25 mouse cellular contexts compared by ENCODE assay signal in genomic region chr15:82079883-82080282, GRCm38 (mm10). TPM values are rescaled to one million over a fixed set of nuclear protein-coding genes. Genes with fewer than 3 reads are reported as not detected.
DNase-seq lines count a peak whose midpoint lies in the region; ATAC-seq and TF ChIP-seq lines count a peak whose summit lies in the region.
"Had no signal": no experiment of that assay in that cellular context is flagged by ENCODE, and none has a peak within 500 bp of the region (broad histone marks: within the 10 kb centered on the region; RNA-seq: fewer than 3 reads in every experiment).

No protein-coding gene starts in this region.

- no peak overlapping the region for H3K9ac ChIP-seq in kidney, postnatal 0 days (ENCODE audit: low read depth, low read length)
- no peak overlapping the region for H3K9ac ChIP-seq in limb, embryonic 11.5 days (ENCODE audit: low read length)
- H3K9ac ChIP-seq: forebrain, embryonic 12.5 days; liver, postnatal 0 days had no signal

- H3K9me3 ChIP-seq in kidney, postnatal 0 days (replicated peaks; ENCODE audit: low read length) = no peaks in the 10 kb centered on the region
- no peaks in the 10 kb centered on the region for H3K9me3 ChIP-seq in limb, embryonic 11.5 days (ENCODE audit: control insufficient read depth, low read length)
- H3K9me3 ChIP-seq in heart, embryonic 10.5 days = no peaks in the 10 kb centered on the region
- no peaks in the 10 kb centered on the region for H3K9me3 ChIP-seq in forebrain, embryonic 10.5 days
- H3K9me3 ChIP-seq: forebrain, embryonic 12.5 days; megakaryocyte, embryonic 14.5 days had no signal

- H3K36me3 ChIP-seq in kidney, postnatal 0 days (ENCODE audit: insufficient read depth, low read length) = no peaks in the 10 kb centered on the region
- H3K36me3 ChIP-seq in limb, embryonic 11.5 days (ENCODE audit: control insufficient read depth, insufficient read depth, low read length) = no peaks in the 10 kb centered on the region
- H3K36me3 ChIP-seq in heart, embryonic 10.5 days = no peaks in the 10 kb centered on the region
- H3K36me3 ChIP-seq in forebrain, embryonic 10.5 days (replicated peaks) = no peaks in the 10 kb centered on the region
- H3K36me3 ChIP-seq: forebrain, embryonic 12.5 days had no signal

- TF ChIP-seq CTCF in kidney, postnatal 0 days (IDR thresholded peaks at IDR 0.05; ENCODE audit: low read depth) = no peak

- ATAC-seq in kidney, postnatal 0 days (replicated peaks; ENCODE audit: low FRiP score, low read depth) = no peak
- ATAC-seq in limb, embryonic 11.5 days (ENCODE audit: insufficient number of reproducible peaks, low FRiP score, low TSS enrichment, low read depth) = no peak
- ATAC-seq: liver, postnatal 0 days had no signal

- no peak overlapping the region for H3K4me2 ChIP-seq in kidney, postnatal 0 days (ENCODE audit: low read length)
- no peak overlapping the region for H3K4me2 ChIP-seq in limb, embryonic 11.5 days (ENCODE audit: low read depth, severe bottlenecking)
- H3K4me2 ChIP-seq: forebrain, embryonic 12.5 days had no signal

- WGBS in kidney, postnatal 0 days = 52% methylated on average over 10 of the region's 10 CpGs
- 60% methylated on average over 10 of the region's 10 CpGs for WGBS in limb, embryonic 11.5 days
- WGBS in heart, embryonic 10.5 days = 50% methylated on average over 10 of the region's 10 CpGs
- WGBS in forebrain, embryonic 10.5 days = 63% methylated on average over 10 of the region's 10 CpGs

- H3K27ac ChIP-seq in kidney, postnatal 0 days = no peak overlapping the region
- H3K27ac ChIP-seq in limb, embryonic 11.5 days (replicated peaks; ENCODE audit: low read depth, low read length) = no peak overlapping the region
- H3K27ac ChIP-seq in heart, embryonic 10.5 days = no peak overlapping the region
- no peak overlapping the region for H3K27ac ChIP-seq in forebrain, embryonic 10.5 days
- H3K27ac ChIP-seq: forebrain, embryonic 12.5 days had no signal

- H3K4me1 ChIP-seq in kidney, postnatal 0 days (replicated peaks; ENCODE audit: insufficient read depth, low read length) = no peaks in the 10 kb centered on the region
- no peaks in the 10 kb centered on the region for H3K4me1 ChIP-seq in limb, embryonic 11.5 days (ENCODE audit: control insufficient read depth, insufficient read depth, low read length)
- no peaks in the 10 kb centered on the region for H3K4me1 ChIP-seq in heart, embryonic 10.5 days
- 0 out of 2 replicates have a peak, but pooled peaks cover 6% of the 10 kb centered on the region for H3K4me1 ChIP-seq in forebrain, embryonic 10.5 days
- H3K4me1 ChIP-seq: forebrain, embryonic 12.5 days; megakaryocyte, embryonic 14.5 days had no signal

- H3K27me3 ChIP-seq in kidney, postnatal 0 days (ENCODE audit: insufficient read depth, low read length) = no peaks in the 10 kb centered on the region
- H3K27me3 ChIP-seq in limb, embryonic 11.5 days (ENCODE audit: control insufficient read depth, insufficient read depth, low read length) = no peaks in the 10 kb centered on the region
- H3K27me3 ChIP-seq in heart, embryonic 10.5 days (ENCODE audit: insufficient read depth, poor library complexity, severe bottlenecking) = peaks cover 17% of the 10 kb centered on the region; the same call in 1 of the 2 replicates
- no peaks in the 10 kb centered on the region; the same call in 1 of the 2 replicates for H3K27me3 ChIP-seq in forebrain, embryonic 10.5 days (ENCODE audit: poor library complexity, severe bottlenecking)
- H3K27me3 ChIP-seq: forebrain, embryonic 12.5 days had no signal

- no peak overlapping the region for H3K4me3 ChIP-seq in kidney, postnatal 0 days (replicated peaks; ENCODE audit: low read depth, low read length)
- H3K4me3 ChIP-seq in limb, embryonic 11.5 days (ENCODE audit: low read depth, low read length) = no peak overlapping the region
- H3K4me3 ChIP-seq in heart, embryonic 10.5 days = no peak overlapping the region
- no peak overlapping the region for H3K4me3 ChIP-seq in forebrain, embryonic 10.5 days
- H3K4me3 ChIP-seq: forebrain, embryonic 12.5 days; megakaryocyte, embryonic 14.5 days had no signal

- peak; percentile 18 for DNase-seq in kidney, postnatal 0 days (ENCODE audit: low spot score)
- no peak for DNase-seq in kidney, postnatal 25 days
- DNase-seq in ES-CJ7 (ENCODE audit: low read depth, low spot score) (peak; percentile 73), adipocyte (ENCODE audit: low spot score) (peak; percentile 29)
- DNase-seq in limb, embryonic 11.5 days (ENCODE audit: low spot score) = peak; percentile 39
- no peak for DNase-seq in heart, embryonic 10.5 days (ENCODE audit: low spot score)
- no peak for DNase-seq in layer of hippocampus, adult 18-20 months (ENCODE audit: low spot score in 2 of 2)
- DNase-seq in forebrain, embryonic 10.5 days (ENCODE audit: extremely low spot score, low spot score) = no peak
- DNase-seq: adrenal gland, adult 2 months; B cell, adult 2 months; cerebellum, adult 9-10 months; gastrocnemius, postnatal 25 days; kidney, adult 2 months; layer of hippocampus, postnatal 36 days; liver, postnatal 0 days; thymus, adult 2 months had no signal

RNA-seq across cellular contexts. Expression of gene Mei1, which starts 10.1 kb away (rescaled TPM):
- 0.09 TPM in 1 of 2 replicates, not detected in the other for polyA plus RNA-seq in kidney, postnatal 0 days (2015; fragmentation: Nextera tagmentation; extraction: Ambion mirVana)
- polyA plus RNA-seq in limb, embryonic 11.5 days (2014; fragmentation: Nextera tagmentation; extraction: Ambion mirVana) = 0.05 and 0.14 TPM in 2 replicates
- 0.05 TPM in 1 of 2 replicates, not detected in the other for polyA plus RNA-seq in heart, embryonic 10.5 days (2016; fragmentation: Nextera tagmentation; extraction: Ambion mirVana)
- total RNA-seq in layer of hippocampus, adult 18-20 months (2021) = under 1 TPM; 0.25 to 0.50 TPM
- polyA plus RNA-seq in forebrain, embryonic 10.5 days (2016; fragmentation: Nextera tagmentation; extraction: Ambion mirVana) = 0.06 and 0.11 TPM in 2 replicates
- total RNA-seq: common myeloid progenitor, adult 5-6 weeks; liver, adult 2 months; midbrain, postnatal 0 days had no signal
- polyA plus RNA-seq: adrenal gland, adult 2 months; heart, postnatal 0 days; hindbrain, embryonic 11.5 days; kidney, adult 2 months; liver, adult 2 months; liver, postnatal 0 days had no signal

RNA-seq across cellular contexts. Expression of gene 4930407I10Rik, which starts 20.9 kb away (rescaled TPM):
- not detected in 2 replicates for polyA plus RNA-seq in kidney, postnatal 0 days (2015; fragmentation: Nextera tagmentation; extraction: Ambion mirVana)
- polyA plus RNA-seq in limb, embryonic 11.5 days (2014; fragmentation: Nextera tagmentation; extraction: Ambion mirVana) = 0.04 TPM in 1 of 2 replicates, not detected in the other
- not detected in 2 replicates for polyA plus RNA-seq in heart, embryonic 10.5 days (2016; fragmentation: Nextera tagmentation; extraction: Ambion mirVana)
- not detected for total RNA-seq in layer of hippocampus, adult 18-20 months (2021)
- not detected in 2 replicates for polyA plus RNA-seq in forebrain, embryonic 10.5 days (2016; fragmentation: Nextera tagmentation; extraction: Ambion mirVana)
- total RNA-seq: adrenal gland, adult 2 months; common myeloid progenitor, adult 5-6 weeks; gastrocnemius, postnatal 25 days; layer of hippocampus, postnatal 36 days; left cerebral cortex, postnatal 25 days; liver, adult 2 months; midbrain, postnatal 0 days had no signal
- polyA plus RNA-seq: adrenal gland, adult 2 months; forebrain, embryonic 12.5 days; heart, postnatal 0 days; liver, adult 2 months; liver, postnatal 0 days; midbrain, postnatal 0 days; stomach, embryonic 16.5 days had no signal

RNA-seq across cellular contexts. Expression of gene Snu13, which starts 32.5 kb away (rescaled TPM):
- polyA plus RNA-seq in kidney, postnatal 0 days (2015; fragmentation: Nextera tagmentation; extraction: Ambion mirVana) = 215 and 225 TPM in 2 replicates
- 326 and 338 TPM in 2 replicates for polyA plus RNA-seq in limb, embryonic 11.5 days (2014; fragmentation: Nextera tagmentation; extraction: Ambion mirVana)
- 217 and 292 TPM in 2 replicates for polyA plus RNA-seq in heart, embryonic 10.5 days (2016; fragmentation: Nextera tagmentation; extraction: Ambion mirVana)
- 100 to 1,000 TPM; 117 TPM for total RNA-seq in layer of hippocampus, adult 18-20 months (2021)
- 386 and 402 TPM in 2 replicates for polyA plus RNA-seq in forebrain, embryonic 10.5 days (2016; fragmentation: Nextera tagmentation; extraction: Ambion mirVana)

RNA-seq across cellular contexts. Expression of gene Desi1, which starts 46.2 kb away (rescaled TPM):
- polyA plus RNA-seq in kidney, postnatal 0 days (2015; fragmentation: Nextera tagmentation; extraction: Ambion mirVana) = 21.1 and 23.3 TPM in 2 replicates
- 34.4 and 37.7 TPM in 2 replicates for polyA plus RNA-seq in limb, embryonic 11.5 days (2014; fragmentation: Nextera tagmentation; extraction: Ambion mirVana)
- 26.7 and 27.5 TPM in 2 replicates for polyA plus RNA-seq in heart, embryonic 10.5 days (2016; fragmentation: Nextera tagmentation; extraction: Ambion mirVana)
- 100 to 1,000 TPM in 1 of 2 experiments, 10 to 100 TPM in 1; 96.5 to 108 TPM for total RNA-seq in layer of hippocampus, adult 18-20 months (2021)
- 35.2 and 36.5 TPM in 2 replicates for polyA plus RNA-seq in forebrain, embryonic 10.5 days (2016; fragmentation: Nextera tagmentation; extraction: Ambion mirVana)

RNA-seq across cellular contexts. Expression of gene Ccdc134, which starts 47.8 kb away (rescaled TPM):
- 10.7 and 11.9 TPM in 2 replicates for polyA plus RNA-seq in kidney, postnatal 0 days (2015; fragmentation: Nextera tagmentation; extraction: Ambion mirVana)
- 22.3 and 24.4 TPM in 2 replicates for polyA plus RNA-seq in limb, embryonic 11.5 days (2014; fragmentation: Nextera tagmentation; extraction: Ambion mirVana)
- 13.5 and 19.4 TPM in 2 replicates for polyA plus RNA-seq in heart, embryonic 10.5 days (2016; fragmentation: Nextera tagmentation; extraction: Ambion mirVana)
- total RNA-seq in layer of hippocampus, adult 18-20 months (2021) = 10 to 100 TPM; 12.4 to 12.9 TPM
- 22.9 and 24.0 TPM in 2 replicates for polyA plus RNA-seq in forebrain, embryonic 10.5 days (2016; fragmentation: Nextera tagmentation; extraction: Ambion mirVana)

Comparison
In these comparisons a context has a peak if more than half of its experiments do, and no peak if none do; other contexts are left out.
1. DNase-seq: peak in kidney, postnatal 0 days (single experiment), ES-CJ7 (single experiment), adipocyte (single experiment) and limb, embryonic 11.5 days (single experiment); none in kidney, postnatal 25 days (0 of 2), heart, embryonic 10.5 days (single experiment), layer of hippocampus, adult 18-20 months (0 of 2) and forebrain, embryonic 10.5 days (single experiment).